Mouse (Mus musculus) liver, postnatal 0 days (tissue): Measurements from ENCODE around the gene Itpr2. TPM values are rescaled to one million over a fixed set of nuclear protein-coding genes. Genes with fewer than 3 reads are reported as not detected.

ENCODE experiments used
- ATAC-seq: fragments of 200-750 bp; cut with Nextera tagmentation; 2 replicates; pipeline ENCODE4 v1.8.0; 2017; ENCODE audit warnings: mild to moderate bottlenecking, moderate library complexity
- DNase-seq: peaks from one replicate; pipeline ENCODE4 v3.0.0-alpha.2; 2016
- H3K27ac ChIP-seq: fragments of 300-500 bp; sonication (generic); 2 replicates; pipeline ENCODE4 v1.5.1; 2014; ENCODE audit warnings: antibody characterized with exemption, moderate library complexity, mild to moderate bottlenecking, low read depth
- H3K27me3 ChIP-seq: fragments of 300-500 bp; sonication (generic); 2 replicates; pipeline ENCODE4 v1.6.1; 2014; ENCODE audit warnings: low read length, control low read depth, mixed read lengths; ENCODE audit not compliant: insufficient read depth
- H3K36me3 ChIP-seq: fragments of 300-500 bp; sonication (generic); replicated peaks from 2 replicates; pipeline ENCODE4 v1.6.1; 2014; ENCODE audit warnings: mild to moderate bottlenecking, control low read depth, low read length, moderate library complexity, mixed read lengths; ENCODE audit not compliant: insufficient read depth
- H3K4me1 ChIP-seq: fragments of 300-500 bp; sonication (generic); 2 replicates; pipeline ENCODE4 v1.6.1; 2014; ENCODE audit warnings: antibody characterized with exemption, mild to moderate bottlenecking, control low read depth; ENCODE audit not compliant: insufficient read depth
- H3K4me2 ChIP-seq: fragments of 300-500 bp; sonication (generic); 2 replicates; pipeline ENCODE4 v1.6.1; 2014; ENCODE audit warnings: low read depth, mild to moderate bottlenecking, low read length, moderate library complexity, mixed read lengths
- H3K4me3 ChIP-seq: fragments of 300-500 bp; sonication (generic); 2 replicates; pipeline ENCODE4 v1.5.1; 2014; ENCODE audit warnings: low read depth, low read length
- H3K9ac ChIP-seq: fragments of 300-500 bp; sonication (generic); replicated peaks from 2 replicates; pipeline ENCODE4 v1.6.1; 2014; ENCODE audit warnings: mild to moderate bottlenecking, moderate library complexity
- H3K9me3 ChIP-seq: fragments of 300-500 bp; sonication (generic); 2 replicates; pipeline ENCODE4 v1.6.1; 2016; ENCODE audit warnings: mild to moderate bottlenecking, control low read depth, low read length, mixed read lengths
- CTCF ChIP-seq: sonication (generic); IDR thresholded peaks from 2 replicates; pipeline ENCODE4 v1.5.1; 2016; ENCODE audit warnings: antibody characterized with exemption, low read depth
- EP300 ChIP-seq: IDR thresholded peaks from 2 replicates; pipeline ENCODE4 v1.6.1; 2016; ENCODE audit warnings: antibody characterized with exemption, low read depth, mild to moderate bottlenecking
- WGBS: fragments of 180-500 bp; shearing (Covaris S2); extraction: QIAGEN DNeasy Blood & Tissue Kit; methylation state at CpG from one replicate; pipeline ENCODE4 v1.1.7; 2014; ENCODE audit not compliant: insufficient replicate concordance; 5-methylcytosine and 5-hydroxymethylcytosine counted together
- polyA plus RNA-seq: library from polyadenylated mRNA; unstranded; fragments of >200 nt; fragmentation: Nextera tagmentation; extraction: Ambion mirVana; gene quantifications from 2 replicates; pipeline ENCODE4 v1.2.1, GENCODE M21; 2015

Gene Itpr2
- polyA plus RNA-seq, 1 experiment from 2014 or later, result 13.8 TPM

DNA sequence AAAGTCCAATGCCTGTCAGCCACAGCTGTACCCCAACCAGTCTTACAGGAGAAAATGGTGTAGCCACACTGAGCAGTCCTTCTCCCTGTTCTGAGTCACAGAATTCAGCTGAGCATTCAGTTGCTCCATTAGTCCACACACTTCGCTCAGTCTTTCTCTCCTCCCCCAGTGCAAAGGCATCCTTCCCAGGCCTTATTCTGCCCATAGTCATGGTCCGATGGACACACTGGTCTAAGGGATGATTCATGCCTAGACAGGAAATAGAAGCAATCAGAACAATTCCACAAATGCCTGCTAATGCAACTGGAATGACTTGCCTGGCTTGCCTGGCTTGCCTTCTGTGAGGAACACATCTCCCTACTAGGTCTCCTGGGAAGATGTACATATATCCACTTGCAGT, 25.5 kb upstream of the Itpr2 start:
- DNase-seq (no peak), ATAC-seq (no peak)
- TF ChIP-seq CTCF (no peak), EP300 (no peak)
- WGBS, result 79% methylated on average over 2 of the region's 2 CpGs
- Histone ChIP-seq H3K4me3 (no peak overlapping the region), H3K4me1 (peaks cover 5% of the 10 kb centered on the region), H3K9me3 (no peaks in the 10 kb centered on the region), H3K27me3 (no peaks in the 10 kb centered on the region), H3K36me3 (no peaks in the 10 kb centered on the region), H3K9ac (no peak overlapping the region), H3K4me2 (no peak overlapping the region), H3K27ac (no peak overlapping the region)

DNA sequence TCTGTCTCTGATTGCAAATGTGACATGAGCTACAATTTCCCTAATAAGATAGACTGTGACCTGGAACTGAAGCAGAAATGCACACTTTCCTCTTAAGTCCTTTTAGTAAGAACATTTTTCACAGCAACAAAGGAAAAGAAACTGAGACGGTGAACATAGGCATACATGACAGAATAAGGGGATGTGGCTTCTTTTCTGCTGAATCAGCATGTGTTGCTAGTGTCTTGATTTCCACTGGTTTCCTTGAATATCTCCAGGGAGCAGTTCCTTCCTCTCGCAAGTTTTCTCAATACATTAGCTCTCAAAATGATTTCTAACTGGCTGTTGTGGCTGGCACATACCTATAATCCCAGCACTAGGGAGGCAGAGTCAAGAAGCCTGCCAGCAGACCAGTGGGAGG, 23.5 kb upstream of the Itpr2 start:
- Histone ChIP-seq H3K27me3 (no peaks in the 10 kb centered on the region), H3K36me3 (no peaks in the 10 kb centered on the region), H3K4me3 (no peak overlapping the region), H3K4me2 (no peak overlapping the region), H3K9ac (no peak overlapping the region), H3K27ac (no peak overlapping the region), H3K9me3 (no peaks in the 10 kb centered on the region; the same call in 1 of the 2 replicates), H3K4me1 (peaks cover 5% of the 10 kb centered on the region)
- WGBS, result 50% methylated on average over 2 of the region's 2 CpGs
- ATAC-seq (no peak), DNase-seq (no peak)
- no peak for TF ChIP-seq EP300
- TF ChIP-seq CTCF, result no peak

DNA sequence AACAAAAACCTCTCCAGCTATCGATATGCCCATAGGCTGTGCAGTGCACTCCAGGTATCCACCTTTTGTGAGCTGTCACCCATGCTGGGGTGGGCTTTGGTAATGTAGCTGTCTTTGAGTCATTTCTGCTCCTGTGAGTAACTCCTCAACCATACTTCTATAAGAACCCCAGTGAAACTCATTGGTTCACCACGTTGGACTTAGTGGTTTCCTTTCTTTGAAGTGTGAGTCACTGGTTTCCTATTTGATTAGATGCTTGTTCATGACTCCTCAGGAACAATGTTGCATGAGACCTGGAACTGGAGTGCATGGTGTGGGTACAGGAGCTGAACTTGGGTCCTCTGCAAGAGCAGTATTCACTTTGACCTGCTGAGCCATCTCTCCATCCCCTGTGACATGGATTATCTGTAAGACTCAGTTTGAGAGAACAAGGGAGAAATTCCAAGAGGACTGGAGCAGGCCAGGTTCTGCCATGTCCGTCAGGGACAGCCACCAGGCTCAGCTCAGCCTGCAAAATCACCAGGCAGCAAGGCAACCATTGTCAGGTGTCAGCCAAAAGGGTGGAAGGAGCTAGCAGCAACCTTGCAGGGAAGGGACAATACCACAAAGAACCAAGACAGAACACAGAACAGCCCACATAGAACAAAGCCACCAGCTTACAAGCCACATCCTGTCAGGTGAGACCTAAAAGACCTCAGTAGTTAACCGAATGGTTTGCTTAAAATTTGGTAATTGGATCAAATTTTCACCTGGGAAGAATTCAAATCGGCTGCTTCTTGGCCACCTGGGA, 19.6 kb upstream of the Itpr2 start:
- H3K4me3 ChIP-seq, result no peak overlapping the region
- ATAC-seq, result no peak
- H3K27me3 ChIP-seq, result no peaks in the 10 kb centered on the region
- H3K36me3 ChIP-seq, result no peaks in the 10 kb centered on the region
- no peak overlapping the region for H3K4me2 ChIP-seq
- TF ChIP-seq CTCF (no peak), EP300 (no peak)
- no peak for DNase-seq
- 56% methylated on average over 5 of the region's 5 CpGs for WGBS
- no peak overlapping the region for H3K9ac ChIP-seq
- H3K27ac ChIP-seq, result no peak overlapping the region
- no peaks in the 10 kb centered on the region; the same call in 1 of the 2 replicates for H3K9me3 ChIP-seq
- H3K4me1 ChIP-seq, result no peaks in the 10 kb centered on the region

DNA sequence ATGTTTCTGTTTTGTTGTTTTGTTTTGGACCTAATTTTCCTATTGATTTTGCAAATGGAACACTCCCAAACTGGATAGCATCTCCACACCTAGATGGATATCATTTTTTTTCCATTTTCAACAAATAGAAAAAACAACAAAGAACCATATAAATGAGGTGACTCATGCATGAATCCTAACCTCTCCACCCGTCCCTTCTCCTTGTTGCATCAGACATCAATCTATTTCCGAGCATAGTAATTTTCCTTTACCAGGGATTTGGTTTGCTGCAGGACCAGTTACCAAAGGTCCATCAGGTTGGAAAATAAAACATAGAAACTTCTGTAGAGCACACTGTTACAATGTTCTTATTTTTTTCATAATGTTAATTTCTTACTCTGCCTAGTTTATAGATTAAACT, 17.0 kb upstream of the Itpr2 start:
- WGBS, result 67% methylated on average over 2 of the region's 2 CpGs

DNA sequence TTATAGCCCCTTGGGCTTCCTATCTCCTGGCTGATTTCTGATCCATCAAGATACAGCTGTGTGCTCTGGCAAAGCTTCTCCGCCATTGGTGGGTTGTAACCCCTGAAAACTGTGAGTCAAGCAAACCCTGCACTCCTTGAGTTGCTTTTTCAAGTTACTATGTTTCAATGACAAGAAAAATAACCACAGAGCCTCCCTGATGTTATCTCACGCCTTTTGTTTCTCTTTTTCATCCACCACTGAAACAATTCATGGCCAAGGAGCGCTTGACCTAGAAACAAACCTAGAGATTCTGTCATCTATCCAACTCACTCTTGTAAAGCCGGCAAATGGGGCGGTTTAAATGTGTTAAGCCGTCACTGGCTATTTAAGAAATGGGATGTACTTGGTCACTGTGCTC, 13.9 kb upstream of the Itpr2 start:
- H3K36me3 ChIP-seq, result no peaks in the 10 kb centered on the region
- H3K4me2 ChIP-seq, result no peak overlapping the region
- ATAC-seq, result no peak
- H3K27me3 ChIP-seq, result no peaks in the 10 kb centered on the region
- 61% methylated on average over 6 of the region's 6 CpGs for WGBS
- no peak for DNase-seq
- no peak overlapping the region for H3K27ac ChIP-seq
- no peak overlapping the region for H3K9ac ChIP-seq
- no peaks in the 10 kb centered on the region for H3K9me3 ChIP-seq
- TF ChIP-seq CTCF, result no peak
- TF ChIP-seq EP300, result no peak
- H3K4me1 ChIP-seq, result no peaks in the 10 kb centered on the region
- H3K4me3 ChIP-seq, result no peak overlapping the region

More for the DNA sequence above, 17.0 kb upstream of the Itpr2 start:
- ATAC-seq, result no peak
- H3K36me3 ChIP-seq, result no peaks in the 10 kb centered on the region
- no peaks in the 10 kb centered on the region for H3K4me1 ChIP-seq
- no peak overlapping the region for H3K9ac ChIP-seq
- H3K4me3 ChIP-seq, result no peak overlapping the region
- no peaks in the 10 kb centered on the region for H3K27me3 ChIP-seq
- TF ChIP-seq CTCF, result no peak
- no peak for TF ChIP-seq EP300
- no peak overlapping the region for H3K27ac ChIP-seq
- H3K4me2 ChIP-seq, result no peak overlapping the region
- no peak for DNase-seq
- H3K9me3 ChIP-seq, result no peaks in the 10 kb centered on the region; the same call in 1 of the 2 replicates

DNA sequence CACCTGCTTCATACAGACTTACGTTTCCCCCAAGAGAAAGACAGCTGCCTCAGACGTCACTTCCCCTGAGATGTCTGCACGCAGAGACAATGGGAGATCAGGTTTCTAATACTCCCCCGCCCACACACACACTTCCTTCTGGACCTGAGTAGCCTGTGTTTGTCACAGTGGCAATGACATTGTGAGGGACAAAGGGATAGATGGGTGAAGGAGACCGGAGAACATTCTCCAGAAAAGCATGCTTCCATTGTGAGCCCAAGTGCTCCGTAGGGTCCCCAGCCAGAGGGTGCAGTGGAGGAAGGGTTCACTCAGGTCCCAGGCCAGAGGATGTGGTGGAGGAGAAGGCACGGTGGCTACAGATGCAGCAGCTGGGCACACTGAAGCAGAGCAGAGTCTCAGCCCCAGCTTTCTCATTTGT, 12.5 kb upstream of the Itpr2 start:
- peak; percentile 29 for DNase-seq

More for the DNA sequence above, 12.5 kb upstream of the Itpr2 start:
- Histone ChIP-seq H3K4me2 (peak overlapping the region; percentile 29; the same call in 1 of the 2 replicates), H3K9ac (no peak overlapping the region), H3K4me3 (no peak overlapping the region), H3K27me3 (no peaks in the 10 kb centered on the region), H3K9me3 (no peaks in the 10 kb centered on the region), H3K36me3 (no peaks in the 10 kb centered on the region), H3K27ac (peak overlapping the region; percentile 51; the same call in 1 of the 2 replicates), H3K4me1 (no peaks in the 10 kb centered on the region)
- peak; percentile 86 for ATAC-seq
- 36% methylated on average over 7 of the region's 7 CpGs for WGBS
- TF ChIP-seq CTCF (no peak), EP300 (no peak)
